16 mouse cellular contexts compared by ENCODE assay signal in the genomic region with DNA sequence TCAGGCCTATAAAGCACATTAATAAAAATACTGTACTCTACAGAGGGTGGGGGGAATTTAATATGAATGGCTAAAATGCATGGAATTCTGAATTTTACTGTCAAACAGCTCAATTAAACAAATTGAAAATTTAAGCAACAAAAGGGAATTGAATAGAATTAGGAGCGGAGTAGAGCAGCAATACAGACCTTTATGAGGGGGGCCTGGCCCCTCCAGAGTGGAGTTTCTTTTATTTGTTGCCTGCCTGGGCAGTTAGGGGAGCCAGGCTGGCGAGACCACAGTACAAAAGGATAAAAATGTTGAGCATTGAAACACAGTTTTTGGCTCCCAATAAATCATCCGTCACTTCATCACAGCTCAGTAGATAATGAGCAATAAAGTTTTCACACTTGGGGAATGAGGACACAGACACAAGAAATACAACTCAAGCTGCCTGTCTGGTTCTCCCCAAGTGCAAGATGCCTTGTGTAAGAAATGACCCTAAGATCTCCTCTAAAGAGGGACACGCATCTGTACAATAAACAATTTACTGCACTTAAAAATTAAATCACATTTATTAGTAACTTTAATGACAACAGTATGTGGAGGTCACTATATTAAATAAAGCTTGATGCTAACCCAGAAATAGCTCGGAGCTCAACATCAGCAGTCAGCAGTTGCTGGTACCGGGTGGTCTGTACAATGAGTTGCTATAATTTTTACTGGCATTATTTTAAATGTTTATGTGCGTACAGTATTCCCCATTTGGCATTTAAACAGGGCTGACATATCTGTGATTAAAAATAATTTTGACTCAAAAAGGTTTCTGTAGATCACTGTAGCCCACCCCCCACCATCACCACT.
"Had no signal": no experiment of that assay in that cellular context is flagged by ENCODE, and none has a peak within 500 bp of the region (broad histone marks: within the 10 kb centered on the region; RNA-seq: fewer than 3 reads in every experiment).

No protein-coding gene starts in this region.

- H3K4me1 ChIP-seq: kidney, embryonic 15.5 days; lung, embryonic 15.5 days had no signal

- H3K4me3 ChIP-seq: kidney, embryonic 15.5 days; lung, embryonic 15.5 days had no signal

- H3K9ac ChIP-seq: kidney, embryonic 15.5 days; liver, embryonic 14.5 days; liver, postnatal 0 days; lung, embryonic 15.5 days had no signal

- H3K27ac ChIP-seq: kidney, embryonic 15.5 days; liver, embryonic 14.5 days; lung, embryonic 15.5 days had no signal

- H3K9me3 ChIP-seq: kidney, embryonic 15.5 days; lung, embryonic 15.5 days had no signal

- H3K4me2 ChIP-seq: kidney, embryonic 15.5 days; liver, embryonic 11.5 days; lung, embryonic 15.5 days; midbrain, embryonic 11.5 days had no signal

- H3K27me3 ChIP-seq: kidney, embryonic 15.5 days; lung, embryonic 15.5 days had no signal

- ATAC-seq: liver, postnatal 0 days had no signal

- DNase-seq: kidney, adult 11 months; kidney, adult 8-10 months; kidney, postnatal 10 days; kidney, postnatal 36 days; layer of hippocampus, postnatal 36 days; liver, postnatal 0 days; lung, postnatal 10 days; lung, postnatal 4 days; midbrain, embryonic 14.5 days; thymus, adult 18-20 months; thymus, postnatal 36 days had no signal

- H3K36me3 ChIP-seq: kidney, embryonic 15.5 days; lung, embryonic 15.5 days had no signal
